Mouse (Mus musculus) embryonic fibroblast, embryonic 13.5 days (primary cell): ENCODE results near the gene Nat14.

ENCODE experiments used
- CTCF ChIP-seq: IDR thresholded peaks from 2 replicates; pipeline ENCODE4 v1.5.1; 2011; ENCODE audit warnings: mild to moderate bottlenecking, control low read depth, low read length, moderate library complexity, borderline replicate concordance; ENCODE audit not compliant: insufficient read depth
- POLR2A ChIP-seq: IDR thresholded peaks from 2 replicates; pipeline ENCODE4 v1.6.1; 2011; ENCODE audit warnings: low read depth, mild to moderate bottlenecking, control low read depth, low read length, moderate library complexity

GRCm38 (mm10) chr7:4919096-4919495 is 2.7 kb upstream of the Nat14 start:
- TF ChIP-seq CTCF (no peak), POLR2A (no peak)
